Mouse (Mus musculus): ENCODE data around the gene Wdhd1. TPM values are rescaled to one million over a fixed set of nuclear protein-coding genes. Genes with fewer than 3 reads are reported as not detected.
"Not testable (repeated sequence)": the region's sequence is repeated elsewhere in the genome, so short reads cannot be mapped to it uniquely, and the experiment has no call there.

Gene Wdhd1
- 15.3 and 15.9 TPM in 2 replicates for polyA plus RNA-seq (2012; rRNA removed)

DNA sequence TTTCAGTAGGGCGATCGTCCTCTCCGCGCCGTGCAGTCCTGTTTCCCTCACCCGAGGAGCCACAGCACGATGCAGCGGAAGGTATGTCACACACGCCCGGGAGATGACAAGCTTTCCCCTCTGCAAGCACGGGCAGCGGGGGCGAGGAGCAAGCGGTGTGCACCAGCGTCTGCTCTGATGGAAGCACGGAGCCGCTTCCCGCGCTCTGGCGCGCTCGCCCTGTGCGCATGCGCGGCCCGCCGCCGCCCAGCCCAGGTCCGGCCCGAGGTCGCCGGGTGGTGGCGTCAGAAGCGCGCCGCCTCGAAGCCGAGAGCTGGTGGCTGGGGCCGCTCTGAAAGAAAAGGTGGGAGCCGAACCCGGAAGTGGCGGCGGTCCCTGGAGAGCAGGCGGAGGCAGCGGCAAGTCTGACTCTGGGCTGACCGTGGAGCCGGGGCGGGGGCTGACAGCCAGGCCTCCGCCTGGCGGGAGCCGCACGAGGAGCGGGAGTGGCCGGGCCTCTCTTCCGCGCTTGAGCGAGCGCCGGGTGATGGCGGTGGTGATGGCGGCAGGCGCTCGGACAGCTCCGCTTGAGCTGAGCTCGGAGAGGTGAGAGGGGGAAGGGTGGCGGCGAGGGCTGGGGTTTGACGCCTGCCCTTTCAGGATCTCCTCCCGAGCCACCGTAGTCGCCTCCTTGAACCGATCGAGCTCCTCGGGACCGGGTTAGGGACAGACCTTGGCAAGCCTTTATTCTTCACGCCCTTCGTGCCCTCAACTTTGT lies at the start of gene Wdhd1, which contains the start of gene Socs4:
Gene Wdhd1, minus strand, starts transcription at position 221 of the 757 bp plus-strand sequence.
Gene Socs4, plus strand, starts transcription at position 295 of the 757 bp plus-strand sequence.
- TF ChIP-seq CTCF (IDR thresholded peaks at IDR 0.05; ENCODE audit: borderline replicate concordance, extremely low read depth, insufficient read depth, insufficient read length) (no peak), POLR2A (IDR thresholded peaks at IDR 0.05; ENCODE audit: borderline replicate concordance, extremely low read depth, insufficient read depth, insufficient read length, poor library complexity, severe bottlenecking) (peak; percentile 74)
- peak; percentile 98 for DNase-seq (ENCODE audit: low read depth)

DNA sequence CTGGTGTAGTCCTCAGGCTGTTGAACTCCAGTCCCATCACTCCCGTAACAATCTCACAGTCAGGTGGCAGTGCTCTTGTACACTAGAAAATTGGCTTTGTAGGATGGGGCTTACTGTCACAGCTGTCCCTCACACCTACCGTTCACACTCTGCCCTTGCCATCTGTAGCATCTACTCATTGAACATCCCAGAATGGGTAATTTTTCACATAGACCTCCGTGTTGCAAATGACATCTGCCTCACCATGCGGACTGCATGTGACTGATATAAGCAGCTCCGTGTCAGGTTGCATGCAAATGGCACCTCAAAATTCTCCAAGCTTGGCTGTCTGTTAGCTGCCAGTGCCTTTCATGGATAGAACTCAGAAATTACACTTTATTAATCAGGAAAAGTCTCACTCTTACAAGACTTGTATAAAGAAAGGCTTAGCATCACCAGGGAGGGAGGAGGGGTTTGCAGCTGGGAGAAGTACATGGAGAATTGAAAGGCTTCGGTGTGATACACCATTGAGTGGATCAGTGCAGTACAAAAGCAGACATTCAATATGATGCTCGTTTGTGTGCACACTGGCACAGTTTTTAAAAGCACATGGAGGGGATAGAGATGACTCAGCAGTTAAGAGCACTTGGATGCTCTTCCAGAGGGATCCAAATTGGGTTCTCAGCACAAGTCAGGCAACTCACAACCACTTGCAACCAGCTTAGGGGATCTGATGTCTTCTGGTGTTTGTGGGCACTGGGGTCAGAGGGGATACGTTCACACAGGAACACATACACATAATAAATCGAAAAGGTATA lies 49.5 kb upstream of the Wdhd1 start:
- peak; percentile 76 for DNase-seq (ENCODE audit: low read depth)
- no peak for TF ChIP-seq POLR2A (IDR thresholded peaks at IDR 0.05; ENCODE audit: borderline replicate concordance, extremely low read depth, insufficient read depth, insufficient read length, poor library complexity, severe bottlenecking)
- TF ChIP-seq CTCF (IDR thresholded peaks at IDR 0.05; ENCODE audit: borderline replicate concordance, extremely low read depth, insufficient read depth, insufficient read length), result no peak

DNA sequence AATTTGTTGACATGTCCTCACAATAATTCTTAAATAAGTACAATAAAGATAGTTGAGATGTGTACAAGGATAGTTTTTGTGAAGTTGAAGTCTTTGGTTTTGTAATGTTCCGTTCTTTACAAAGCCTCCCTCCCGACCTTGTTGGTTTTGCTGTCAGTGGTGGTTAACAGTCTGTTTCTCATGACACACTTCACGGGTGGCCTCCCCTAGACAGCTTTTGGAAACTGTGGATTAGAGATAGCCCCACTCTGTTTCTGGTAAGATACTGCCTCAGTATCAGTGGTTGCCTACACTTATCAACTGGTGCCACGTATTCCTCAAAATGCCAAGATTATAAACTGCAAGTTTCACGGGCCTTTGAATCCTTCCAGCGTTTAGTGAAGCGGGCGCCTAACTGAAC lies 44.9 kb upstream of the Wdhd1 start:
- not testable (repeated sequence) for DNase-seq (ENCODE audit: low read depth)

DNA sequence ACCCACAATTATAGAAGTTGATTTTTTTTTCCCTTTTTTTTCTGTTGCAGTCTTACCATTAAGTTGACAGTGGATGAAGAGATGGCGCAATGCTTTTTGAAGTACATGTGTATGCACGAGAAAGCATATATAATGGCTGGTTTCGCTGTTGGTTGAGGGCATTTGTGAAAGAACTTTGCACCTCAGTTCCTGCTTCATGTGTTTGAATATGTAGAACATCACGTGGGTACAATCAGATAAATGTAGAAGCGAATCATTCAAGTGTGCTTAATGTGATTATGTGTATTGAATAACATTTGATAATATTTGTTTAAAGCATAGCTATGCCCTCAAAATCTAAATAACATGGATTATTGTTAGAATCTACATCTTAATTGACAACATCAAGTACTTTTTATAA lies 42.7 kb upstream of the Wdhd1 start:
- no peak for TF ChIP-seq POLR2A (IDR thresholded peaks at IDR 0.05; ENCODE audit: borderline replicate concordance, extremely low read depth, insufficient read depth, insufficient read length, poor library complexity, severe bottlenecking)
- no peak for TF ChIP-seq CTCF (IDR thresholded peaks at IDR 0.05; ENCODE audit: borderline replicate concordance, extremely low read depth, insufficient read depth, insufficient read length)
- no peak for DNase-seq (ENCODE audit: low read depth)

DNA sequence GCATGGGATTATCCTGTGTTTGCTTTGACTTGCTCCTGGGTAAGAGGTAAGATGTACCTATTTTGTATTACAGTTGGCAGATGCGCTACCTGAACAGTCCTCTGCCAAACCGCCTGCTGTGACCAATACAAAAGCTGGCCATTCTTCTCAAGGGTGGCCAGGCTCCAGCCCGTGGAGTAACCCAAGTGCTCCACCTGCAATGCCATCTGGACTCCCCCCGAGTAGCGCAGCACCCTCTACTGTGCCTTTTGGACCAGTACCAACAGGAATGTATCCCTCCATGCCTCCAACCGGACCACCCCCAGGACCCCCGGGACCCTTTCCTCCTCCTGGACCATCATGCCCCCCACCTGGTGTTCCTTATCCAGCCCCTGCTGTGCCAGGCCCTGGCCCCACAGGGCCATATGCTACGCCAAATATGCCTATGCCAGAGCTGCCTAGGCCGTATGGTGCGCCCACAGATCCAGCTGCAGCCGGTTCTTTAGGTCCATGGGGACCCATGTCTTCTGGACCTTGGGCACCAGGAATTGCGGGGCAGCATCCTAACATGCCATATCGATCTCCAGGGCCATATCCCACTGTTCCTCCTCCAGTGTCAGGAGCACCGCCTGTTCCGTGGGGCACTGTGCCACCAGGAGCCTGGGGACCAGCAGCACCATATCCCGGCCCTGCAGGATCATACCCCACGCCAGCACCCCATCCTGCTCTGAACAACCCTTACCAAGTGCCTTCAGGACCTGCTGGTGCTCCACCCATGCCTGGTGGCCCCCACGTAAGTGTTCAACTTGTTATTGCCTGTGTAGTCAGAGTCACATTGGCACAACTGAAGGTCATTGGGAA lies 33.9 kb upstream of the Wdhd1 start:
- TF ChIP-seq POLR2A (IDR thresholded peaks at IDR 0.05; ENCODE audit: borderline replicate concordance, extremely low read depth, insufficient read depth, insufficient read length, poor library complexity, severe bottlenecking), result no peak
- no peak for TF ChIP-seq CTCF (IDR thresholded peaks at IDR 0.05; ENCODE audit: borderline replicate concordance, extremely low read depth, insufficient read depth, insufficient read length)
- no peak for DNase-seq (ENCODE audit: low read depth)

DNA sequence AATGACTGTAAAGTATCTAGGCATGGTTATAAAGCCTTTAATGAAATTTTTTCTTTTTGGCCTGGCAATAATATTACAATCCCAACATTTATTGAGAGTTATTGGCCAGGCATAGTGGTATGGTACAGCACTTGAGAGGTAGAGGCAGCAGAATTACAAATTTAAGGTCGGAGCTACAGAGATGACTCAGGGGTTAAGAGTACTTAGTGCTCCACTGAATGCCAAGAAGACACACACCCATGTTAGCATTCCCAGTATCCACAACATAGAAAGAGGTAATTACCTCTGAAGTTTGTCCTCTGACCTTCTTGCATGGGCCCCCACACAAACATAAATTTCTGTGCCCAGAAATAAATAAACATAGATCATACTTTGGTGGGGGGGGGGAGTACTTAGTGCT lies 32.4 kb upstream of the Wdhd1 start:
- TF ChIP-seq POLR2A (IDR thresholded peaks at IDR 0.05; ENCODE audit: borderline replicate concordance, extremely low read depth, insufficient read depth, insufficient read length, poor library complexity, severe bottlenecking) (no peak), CTCF (IDR thresholded peaks at IDR 0.05; ENCODE audit: borderline replicate concordance, extremely low read depth, insufficient read depth, insufficient read length) (no peak)
- no peak for DNase-seq (ENCODE audit: low read depth)

DNA sequence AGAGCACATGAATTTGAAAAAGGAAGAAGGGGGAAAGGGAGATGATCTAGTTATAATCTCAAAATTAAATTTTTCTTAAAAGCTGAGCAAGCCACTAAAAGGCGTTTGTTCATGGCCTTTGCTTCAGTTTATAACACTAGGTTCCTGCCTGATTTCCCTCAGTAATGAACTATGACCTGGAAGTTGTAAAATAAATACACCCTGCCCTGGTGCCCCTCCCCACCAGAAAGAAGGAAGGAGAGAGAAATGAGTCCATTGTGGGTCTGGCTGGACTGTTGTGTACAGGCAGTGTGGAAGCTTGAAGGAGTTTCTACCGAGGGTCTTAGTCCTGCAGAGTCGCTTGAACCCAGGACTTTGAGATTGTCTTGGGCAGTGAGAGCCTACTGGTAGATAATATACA lies 31.0 kb upstream of the Wdhd1 start:
- TF ChIP-seq POLR2A (IDR thresholded peaks at IDR 0.05; ENCODE audit: borderline replicate concordance, extremely low read depth, insufficient read depth, insufficient read length, poor library complexity, severe bottlenecking), result no peak
- TF ChIP-seq CTCF (IDR thresholded peaks at IDR 0.05; ENCODE audit: borderline replicate concordance, extremely low read depth, insufficient read depth, insufficient read length), result no peak
- no peak for DNase-seq (ENCODE audit: low read depth)

DNA sequence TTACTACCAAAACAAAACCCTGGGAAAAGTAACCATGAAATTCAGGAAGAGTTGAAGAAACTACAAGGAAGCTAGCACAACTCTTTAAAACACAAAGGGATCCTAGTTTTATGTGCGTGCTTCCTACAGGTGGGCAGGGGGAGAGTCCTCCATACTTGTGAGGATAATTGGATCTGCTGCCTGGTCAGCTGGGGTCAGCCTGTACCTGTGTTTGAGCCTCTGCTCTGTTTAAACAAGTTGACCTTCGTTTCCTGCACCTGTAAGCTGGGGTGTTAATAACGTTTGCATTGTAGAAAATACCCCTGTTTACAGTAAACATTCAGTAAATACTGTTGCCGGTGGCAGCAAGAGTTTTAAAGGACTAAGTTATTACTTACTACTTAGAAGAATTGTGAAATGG lies 29.3 kb upstream of the Wdhd1 start:
- TF ChIP-seq POLR2A (IDR thresholded peaks at IDR 0.05; ENCODE audit: borderline replicate concordance, extremely low read depth, insufficient read depth, insufficient read length, poor library complexity, severe bottlenecking) (no peak), CTCF (IDR thresholded peaks at IDR 0.05; ENCODE audit: borderline replicate concordance, extremely low read depth, insufficient read depth, insufficient read length) (no peak)
- DNase-seq (ENCODE audit: low read depth), result no peak

DNA sequence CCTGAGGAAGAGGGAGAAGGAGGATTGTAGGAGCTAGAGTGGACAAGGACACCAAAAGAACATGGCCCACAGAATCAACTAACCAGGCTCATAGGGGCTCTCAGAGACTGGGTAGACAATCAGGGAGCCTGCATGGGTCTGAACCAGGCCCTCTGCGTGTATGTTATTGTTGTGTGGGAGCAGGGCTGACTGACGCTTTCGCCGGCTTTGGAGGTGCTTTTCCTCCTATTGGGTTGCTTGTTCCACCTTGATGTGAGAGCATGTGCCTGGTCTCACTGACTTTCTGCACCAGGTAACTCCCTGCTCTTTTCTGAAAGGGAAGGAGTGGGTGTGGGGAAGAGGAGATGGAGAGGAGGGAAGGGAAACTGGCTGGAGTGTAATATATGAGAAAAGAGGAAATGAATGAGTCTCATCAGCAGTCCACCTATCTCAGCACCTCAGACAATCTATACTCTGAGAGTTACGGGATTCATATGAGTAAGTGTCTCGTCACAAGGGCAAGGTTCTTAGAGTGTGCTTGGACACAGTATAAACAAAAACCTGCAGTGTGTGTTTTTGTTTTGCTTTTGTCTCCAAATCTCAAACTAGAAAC lies 28.3 kb upstream of the Wdhd1 start:
- no peak for TF ChIP-seq POLR2A (IDR thresholded peaks at IDR 0.05; ENCODE audit: borderline replicate concordance, extremely low read depth, insufficient read depth, insufficient read length, poor library complexity, severe bottlenecking)
- TF ChIP-seq CTCF (IDR thresholded peaks at IDR 0.05; ENCODE audit: borderline replicate concordance, extremely low read depth, insufficient read depth, insufficient read length), result no peak
- DNase-seq (ENCODE audit: low read depth), result no peak

DNA sequence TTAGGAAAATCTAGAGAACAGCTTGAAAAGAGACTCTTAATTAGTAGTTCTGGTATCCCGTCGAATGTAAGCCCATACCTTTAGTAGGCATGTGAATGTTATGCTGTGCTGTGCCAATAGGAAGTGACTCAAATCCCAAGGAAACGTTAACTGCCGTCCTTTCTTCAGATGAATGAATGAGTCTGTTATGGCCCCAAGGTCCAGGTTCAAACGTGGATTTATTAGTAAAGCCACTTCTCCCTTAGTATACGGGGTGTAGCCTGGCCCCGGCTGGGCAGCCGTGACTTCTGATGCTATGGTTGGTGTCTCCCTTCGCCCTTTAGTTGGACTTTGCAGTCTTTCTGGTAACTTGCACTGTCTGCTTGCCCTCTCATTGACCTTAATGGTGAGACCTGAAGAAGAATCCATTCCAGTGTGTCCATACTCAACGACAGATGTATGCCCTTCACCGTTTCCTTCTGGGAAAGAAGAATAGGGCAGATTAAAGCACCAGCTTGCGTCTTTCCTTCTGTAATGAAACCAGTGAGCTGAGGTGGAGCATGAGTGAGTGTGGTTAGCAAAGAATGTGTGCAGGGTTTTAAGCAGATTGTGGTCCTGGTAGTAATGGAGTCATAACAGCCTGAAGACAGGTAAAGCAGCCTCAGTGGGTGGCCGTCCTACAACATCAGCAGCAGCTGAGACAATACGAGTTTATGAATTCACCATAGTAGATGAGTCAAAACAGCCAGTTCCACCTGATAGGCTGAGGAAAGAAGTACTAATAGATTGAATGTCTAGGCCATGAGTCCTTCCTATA lies 26.4 kb upstream of the Wdhd1 start:
- TF ChIP-seq POLR2A (IDR thresholded peaks at IDR 0.05; ENCODE audit: borderline replicate concordance, extremely low read depth, insufficient read depth, insufficient read length, poor library complexity, severe bottlenecking) (no peak), CTCF (IDR thresholded peaks at IDR 0.05; ENCODE audit: borderline replicate concordance, extremely low read depth, insufficient read depth, insufficient read length) (no peak)
- no peak for DNase-seq (ENCODE audit: low read depth)
